Mouse (Mus musculus) stomach, postnatal 0 days (tissue): ENCODE results near the gene Fchsd2.

Experiments used
- CTCF ChIP-seq: IDR thresholded peaks from 2 replicates; pipeline ENCODE4 v1.5.1; 2016; ENCODE audit warnings: antibody characterized with exemption, low read depth, mild to moderate bottlenecking, moderate library complexity
- EP300 ChIP-seq: optimal IDR thresholded peaks from 2 replicates; pipeline ENCODE3; 2016; ENCODE audit warnings: antibody characterized with exemption

- TF ChIP-seq CTCF (no peak), EP300 (no peak)
These were observed 220.4 kb downstream of the Fchsd2 start for GRCm38 (mm10) chr7:101313033-101313432.
